Mouse (Mus musculus) CH12.LX (cell line): Measurements from ENCODE around the gene Vav1. TPM values are rescaled to one million over a fixed set of nuclear protein-coding genes. Genes with fewer than 3 reads are reported as not detected.

Experiments used
- DNase-seq: peaks from one replicate; pipeline ENCODE4 v3.0.0-alpha.2; 2013; ENCODE audit errors: extremely low read depth
- H3K27ac ChIP-seq: 2 replicates; pipeline ENCODE4 v1.5.1; 2012; ENCODE audit warnings: low read depth, mild to moderate bottlenecking, control low read depth, moderate library complexity; ENCODE audit not compliant: insufficient read depth
- H3K27me3 ChIP-seq: replicated peaks from 2 replicates; pipeline ENCODE3; 2012; ENCODE audit warnings: inconsistent platforms
- H3K36me3 ChIP-seq, 2 experiments: replicated peaks in 1 of 2; 2 replicates each; pipeline versions ENCODE3 to v1.6.1; 2012; ENCODE audit warnings: inconsistent platforms in 1 of 2, low read length in 1 of 2, mild to moderate bottlenecking in 1 of 2, mixed read lengths in 1 of 2, moderate library complexity in 1 of 2; ENCODE audit not compliant: control insufficient read depth in 1 of 2, insufficient read depth in 1 of 2
- H3K4me1 ChIP-seq, 2 experiments: 2 replicates each; pipeline ENCODE4 v1.6.1; 2012; ENCODE audit warnings: inconsistent platforms in 1 of 2, moderate library complexity in 1 of 2; ENCODE audit not compliant: insufficient read depth in 2 of 2, control insufficient read depth in 1 of 2
- H3K4me2 ChIP-seq: 2 replicates; pipeline ENCODE4 v1.6.1; 2012; ENCODE audit warnings: low read depth, mild to moderate bottlenecking, control low read depth; ENCODE audit not compliant: poor library complexity, insufficient read depth, severe bottlenecking
- H3K4me3 ChIP-seq, 3 experiments: fragments of 150-350 bp in 1 of 3; sonication (generic) in 1 of 3; replicated peaks in 1 of 3; 2 replicates each; pipeline versions ENCODE3 to v1.5.1; 2011 to 2012; ENCODE audit warnings: low read depth in 2 of 3, low read length in 2 of 3, mild to moderate bottlenecking in 2 of 3, moderate library complexity in 2 of 3, control low read depth in 1 of 3, improper control_type of control experiment in 1 of 3, inconsistent platforms in 1 of 3, mixed read lengths in 1 of 3; ENCODE audit not compliant: poor library complexity in 1 of 3
- H3K79me2 ChIP-seq: replicated peaks from 2 replicates; pipeline ENCODE4 v1.6.1; 2012; ENCODE audit warnings: mild to moderate bottlenecking, moderate library complexity; ENCODE audit not compliant: control insufficient read depth, poor library complexity, insufficient read depth, severe bottlenecking; ENCODE audit errors: extremely low read depth
- H3K9ac ChIP-seq: 2 replicates; pipeline ENCODE4 v1.6.1; 2012; ENCODE audit warnings: low read depth, mild to moderate bottlenecking, control low read depth, moderate library complexity; ENCODE audit not compliant: insufficient read depth
- H3K9me3 ChIP-seq: replicated peaks from 2 replicates; pipeline ENCODE3; 2012; ENCODE audit warnings: low read length, inconsistent platforms, mixed read lengths
- BHLHE40 ChIP-seq: IDR thresholded peaks from 2 replicates; pipeline ENCODE4 v1.6.1; 2011; ENCODE audit warnings: mild to moderate bottlenecking, low read depth, low read length, improper control_type of control experiment
- CHD1 ChIP-seq: IDR thresholded peaks from 2 replicates; pipeline ENCODE4 v1.6.1; 2012; ENCODE audit warnings: low read depth, low read length, improper control_type of control experiment, inconsistent platforms
- CHD2 ChIP-seq: IDR thresholded peaks from 2 replicates; pipeline ENCODE4 v1.6.1; 2011; ENCODE audit warnings: low read length, improper control_type of control experiment
- CTCF ChIP-seq, 2 experiments: IDR thresholded peaks in 1 of 2; conservative IDR thresholded peaks in 1 of 2; 2 replicates each; pipeline ENCODE4 v1.5.1; 2011 to 2012; ENCODE audit warnings: low read depth in 2 of 2, low read length in 2 of 2, improper control_type of control experiment in 1 of 2, inconsistent platforms in 1 of 2, mild to moderate bottlenecking in 1 of 2, moderate library complexity in 1 of 2
- E2F4 ChIP-seq: IDR thresholded peaks from 2 replicates; pipeline ENCODE4 v1.6.1; 2011; ENCODE audit warnings: low read depth, low read length, improper control_type of control experiment; ENCODE audit not compliant: insufficient replicate concordance
- ELF1 ChIP-seq: IDR thresholded peaks from 2 replicates; pipeline ENCODE4 v1.6.1; 2014; ENCODE audit warnings: low read depth, mild to moderate bottlenecking, inconsistent platforms, low read length, improper control_type of control experiment
- EP300 ChIP-seq: IDR thresholded peaks from 2 replicates; pipeline ENCODE4 v1.6.1; 2011; ENCODE audit warnings: low read length, improper control_type of control experiment
- HCFC1 ChIP-seq: IDR thresholded peaks from 2 replicates; pipeline ENCODE4 v1.6.1; 2012; ENCODE audit warnings: low read depth, mild to moderate bottlenecking, inconsistent platforms, low read length, improper control_type of control experiment
- IRF4 ChIP-seq: IDR thresholded peaks from 2 replicates; pipeline ENCODE4 v1.6.1; 2014; ENCODE audit warnings: low read depth, mild to moderate bottlenecking, inconsistent platforms, low read length, improper control_type of control experiment
- JUN ChIP-seq: IDR thresholded peaks from 2 replicates; pipeline ENCODE4 v1.6.1; 2011; ENCODE audit warnings: low read depth, mild to moderate bottlenecking, low read length, improper control_type of control experiment, moderate library complexity; ENCODE audit not compliant: insufficient read depth
- JUND ChIP-seq: conservative IDR thresholded peaks from 2 replicates; pipeline ENCODE4 v1.6.1; 2011; ENCODE audit warnings: low read depth, low read length, improper control_type of control experiment
- KAT2A ChIP-seq: IDR thresholded peaks from 2 replicates; pipeline ENCODE4 v1.6.1; 2012; ENCODE audit warnings: low read length, improper control_type of control experiment, inconsistent platforms; ENCODE audit not compliant: insufficient replicate concordance
- MAFK ChIP-seq: IDR thresholded peaks from 2 replicates; pipeline ENCODE4 v1.6.1; 2011; ENCODE audit warnings: low read length, improper control_type of control experiment; ENCODE audit not compliant: insufficient replicate concordance
- MAX ChIP-seq: IDR thresholded peaks from 2 replicates; pipeline ENCODE4 v1.6.1; 2011; ENCODE audit warnings: low read length, improper control_type of control experiment
- MAZ ChIP-seq: IDR thresholded peaks from 2 replicates; pipeline ENCODE4 v1.6.1; 2012; ENCODE audit warnings: low read depth, mild to moderate bottlenecking, inconsistent platforms, low read length, improper control_type of control experiment, moderate library complexity
- MEF2A ChIP-seq: IDR thresholded peaks from 2 replicates; pipeline ENCODE4 v1.6.1; 2014; ENCODE audit warnings: low read depth, mild to moderate bottlenecking, inconsistent platforms, low read length, improper control_type of control experiment, borderline replicate concordance
- MXI1 ChIP-seq: IDR thresholded peaks from 2 replicates; pipeline ENCODE4 v1.6.1; 2011; ENCODE audit warnings: mild to moderate bottlenecking, low read depth, low read length, improper control_type of control experiment
- MYC ChIP-seq: IDR thresholded peaks from 2 replicates; pipeline ENCODE4 v1.6.1; 2011; ENCODE audit warnings: low read depth, mild to moderate bottlenecking, improper control_type of control experiment, low read length
- NELFE ChIP-seq: IDR thresholded peaks from 2 replicates; pipeline ENCODE4 v1.6.1; 2011; ENCODE audit warnings: low read depth, low read length, improper control_type of control experiment
- NRF1 ChIP-seq: IDR thresholded peaks from 2 replicates; pipeline ENCODE4 v1.6.1; 2014; ENCODE audit warnings: low read depth, mild to moderate bottlenecking, inconsistent platforms, low read length, improper control_type of control experiment, moderate library complexity
- PAX5 ChIP-seq: IDR thresholded peaks from 2 replicates; pipeline ENCODE4 v1.6.1; 2012; ENCODE audit warnings: low read length, inconsistent platforms, mixed read lengths
- POLR2A ChIP-seq: IDR thresholded peaks from 2 replicates; pipeline ENCODE4 v1.6.1; 2011; ENCODE audit warnings: low read depth, mild to moderate bottlenecking, improper control_type of control experiment, low read length
- POLR2AphosphoS2 ChIP-seq: IDR thresholded peaks from 2 replicates; pipeline ENCODE4 v1.6.1; 2011; ENCODE audit warnings: low read depth, low read length, improper control_type of control experiment
- RAD21 ChIP-seq: IDR thresholded peaks from 2 replicates; pipeline ENCODE4 v1.6.1; 2011; ENCODE audit warnings: low read depth, mild to moderate bottlenecking, low read length, improper control_type of control experiment, moderate library complexity
- RCOR1 ChIP-seq: conservative IDR thresholded peaks from 2 replicates; pipeline ENCODE4 v1.6.1; 2012; ENCODE audit warnings: low read depth, mild to moderate bottlenecking, inconsistent platforms, low read length, improper control_type of control experiment
- SIN3A ChIP-seq: IDR thresholded peaks from 2 replicates; pipeline ENCODE4 v1.6.1; 2012; ENCODE audit warnings: low read length, improper control_type of control experiment, inconsistent platforms
- TBP ChIP-seq: conservative IDR thresholded peaks from 2 replicates; pipeline ENCODE4 v1.6.1; 2011; ENCODE audit warnings: low read depth, low read length, improper control_type of control experiment
- TCF12 ChIP-seq: IDR thresholded peaks from 2 replicates; pipeline ENCODE4 v1.6.1; 2014; ENCODE audit warnings: low read depth, mild to moderate bottlenecking, inconsistent platforms, low read length, improper control_type of control experiment
- UBTF ChIP-seq: IDR thresholded peaks from 2 replicates; pipeline ENCODE4 v1.6.1; 2012; ENCODE audit warnings: low read depth, mild to moderate bottlenecking, inconsistent platforms, low read length, improper control_type of control experiment, moderate library complexity
- USF1 ChIP-seq: IDR thresholded peaks from 2 replicates; pipeline ENCODE4 v1.6.1; 2014; ENCODE audit warnings: low read depth, mild to moderate bottlenecking, inconsistent platforms, low read length, improper control_type of control experiment
- ZMIZ1 ChIP-seq: IDR thresholded peaks from 2 replicates; pipeline ENCODE4 v1.6.1; 2012; ENCODE audit warnings: low read depth, mild to moderate bottlenecking, inconsistent platforms, low read length, improper control_type of control experiment
- ZNF384 ChIP-seq: IDR thresholded peaks from 2 replicates; pipeline ENCODE4 v1.6.1; 2012; ENCODE audit warnings: low read depth, low read length, improper control_type of control experiment, inconsistent platforms
- dilution Hi-C: fragments of 300-500 bp; cut with MboI; formaldehyde crosslinking; loops from 2 replicates; pipeline ENCODE4 v1.14.3; 2020; ENCODE audit warnings: low sequenced_read_pairs; ENCODE audit not compliant: extremely low pct_unique_long_range_greater_than_20kb, extremely low pct_ligation_motif_present
- in situ Hi-C: fragments of 300-500 bp; cut with MboI; formaldehyde crosslinking; loops from 3 replicates; pipeline ENCODE4 v1.14.3; 2019; ENCODE audit warnings: low sequenced_read_pairs, low pct_ligation_motif_present, low pct_unique_long_range_greater_than_20kb, mixed read lengths
- polyA plus RNA-seq: library from polyadenylated mRNA; unstranded; fragments of >175 nt; gene quantifications from 2 replicates; pipeline ENCODE4 v1.2.1, GENCODE M21; 2012; ENCODE audit warnings: low read depth; ENCODE audit not compliant: insufficient read length
- total RNA-seq, 2 experiments: library from RNA; depleted of rRNA; stranded (reverse); fragments of 300-350 nt in 1 of 2; fragments of >200 nt in 1 of 2; gene quantifications; 2 replicates each; pipeline ENCODE4 v1.2.3; 2012 to 2014

Vav1 gene
- total and polyA plus RNA-seq, 3 experiments, result 60.3 to 90.9 (median 84.3) TPM

GRCm38 (mm10) chr17:57290001-57290670 is 11.2 kb downstream of the Vav1 start:
- H3K4me1 ChIP-seq, result peaks cover 48 to 77% of the 10 kb centered on the region in 2 experiments

GRCm38 (mm10) chr17:57290671-57291055 is 11.8 kb downstream of the Vav1 start:
- Histone ChIP-seq H3K4me2 (peak overlapping the region; percentile 72), H3K9ac (peak overlapping the region; percentile 54), H3K27ac (peak overlapping the region; percentile 99), H3K79me2 (peaks cover 87% of the 10 kb centered on the region), H3K36me3 (peaks cover 30 to 73% of the 10 kb centered on the region in 2 experiments), H3K27me3 (no peaks in the 10 kb centered on the region), H3K4me3 (peak overlapping the region in 2 of 3 experiments; percentile 20 to 35), H3K4me1 (peaks cover 44 to 72% of the 10 kb centered on the region in 2 experiments), H3K9me3 (peaks cover 16% of the 10 kb centered on the region)
- in situ Hi-C loops, result no loop called here
- dilution Hi-C loops, result no loop called here
- DNase-seq, result peak; percentile 90
- TF ChIP-seq SIN3A (peak; percentile 82), TBP (peak; percentile 83), KAT2A (no peak), MXI1 (peak; percentile 45; the same call in 1 of the 2 replicates), CTCF (conservative IDR thresholded peaks at IDR 0.05 in 1 of 2, IDR thresholded peaks at IDR 0.05 in 1 of 2; ENCODE audit: low read depth in 2 of 2, low read length in 2 of 2) (no peak), MEF2A (no peak), MAFK (peak; percentile 49; the same call in 1 of the 2 replicates), JUND (no peak), RCOR1 (no peak; the same call in 1 of the 2 replicates), NRF1 (no peak), TCF12 (0 out of 2 replicates have a peak, but pooled peaks have one; percentile 7), IRF4 (0 out of 2 replicates have a peak, but pooled peaks have one; percentile 2), UBTF (no peak), POLR2AphosphoS2 (no peak), PAX5 (no peak), ZMIZ1 (peak; percentile 15; the same call in 1 of the 2 replicates), NELFE (peak; percentile 60; the same call in 1 of the 2 replicates), JUN (peak; percentile 42; the same call in 1 of the 2 replicates), E2F4 (no peak), RAD21 (no peak), CHD1 (no peak)

More at GRCm38 (mm10) chr17:57290001-57290670, 11.2 kb downstream of the Vav1 start:
- H3K9ac ChIP-seq, result peak overlapping the region; percentile 54
- no peaks in the 10 kb centered on the region for H3K27me3 ChIP-seq
- peak; percentile 76; the same call in 1 of the 2 replicates for TF ChIP-seq MEF2A
- TF ChIP-seq EP300, result no peak
- TF ChIP-seq JUN, result no peak
- TF ChIP-seq POLR2A, result no peak
- no peak for TF ChIP-seq KAT2A
- TF ChIP-seq TBP, result no peak
- peak; percentile 46; the same call in 1 of the 2 replicates for TF ChIP-seq TCF12
- no peak for TF ChIP-seq MAX
- peak; percentile 12; the same call in 1 of the 2 replicates for TF ChIP-seq MXI1
- TF ChIP-seq CHD1, result no peak
- no peak for TF ChIP-seq ZNF384
- no peak for TF ChIP-seq USF1
- no peak for TF ChIP-seq MAZ
- TF ChIP-seq ELF1, result peak; percentile 88
- no peak for TF ChIP-seq E2F4
- no peak for TF ChIP-seq UBTF
- TF ChIP-seq RAD21, result no peak; the same call in 1 of the 2 replicates
- TF ChIP-seq ZMIZ1, result 0 out of 2 replicates have a peak, but pooled peaks have one; percentile 16
- peak; percentile 66 for TF ChIP-seq CHD2
- 0 out of 2 replicates have a peak, but pooled peaks have one; percentile 14 for TF ChIP-seq MAFK
- no peak for TF ChIP-seq MYC
- no peak; the same call in 1 of the 2 replicates for TF ChIP-seq HCFC1
- no peak for TF ChIP-seq BHLHE40
- peak; percentile 15; the same call in 1 of the 2 replicates for TF ChIP-seq IRF4
- peaks cover 16% of the 10 kb centered on the region for H3K9me3 ChIP-seq
- dilution Hi-C loops (no loop called here), in situ Hi-C loops (no loop called here)
- H3K36me3 ChIP-seq, result peaks cover 26 to 71% of the 10 kb centered on the region in 2 experiments
- peak overlapping the region; percentile 99 for H3K27ac ChIP-seq
- H3K79me2 ChIP-seq, result peaks cover 86% of the 10 kb centered on the region
- DNase-seq, result peak; percentile 87
- H3K4me2 ChIP-seq, result peak overlapping the region; percentile 72
- H3K4me3 ChIP-seq, result peak overlapping the region in 2 of 3 experiments; percentile 20 to 35
